Mouse (Mus musculus) lung, postnatal 0 days (tissue): ENCODE results near the gene Rpap3. TPM values are rescaled to one million over a fixed set of nuclear protein-coding genes. Genes with fewer than 3 reads are reported as not detected.
A peak's percentile ranks its signal among the peaks of the same experiment; 100 is the strongest.

Source experiments
- ATAC-seq: fragments of 200-750 bp; cut with Nextera tagmentation; 2 replicates; pipeline ENCODE4 v1.8.0; 2017; ENCODE audit warnings: moderate library complexity
- DNase-seq: peaks from one replicate; pipeline ENCODE4 v3.0.0-alpha.2; 2016; ENCODE audit warnings: low spot score
- H3K27ac ChIP-seq: fragments of 300-500 bp; sonication (generic); 2 replicates; pipeline ENCODE4 v1.5.1; 2014; ENCODE audit warnings: antibody characterized with exemption, mild to moderate bottlenecking, low read length, mixed read lengths
- H3K27me3 ChIP-seq: fragments of 300-500 bp; sonication (generic); replicated peaks from 2 replicates; pipeline ENCODE4 v1.6.1; 2014; ENCODE audit warnings: low read length, mixed read lengths; ENCODE audit not compliant: insufficient read depth
- H3K36me3 ChIP-seq: fragments of 300-500 bp; sonication (generic); 2 replicates; pipeline ENCODE4 v1.6.1; 2014; ENCODE audit warnings: low read length, mixed read lengths; ENCODE audit not compliant: insufficient read depth
- H3K4me1 ChIP-seq: fragments of 300-500 bp; sonication (generic); 2 replicates; pipeline ENCODE4 v1.6.1; 2014; ENCODE audit warnings: antibody characterized with exemption, low read depth, low read length, mixed read lengths; ENCODE audit not compliant: insufficient read depth
- H3K4me2 ChIP-seq: fragments of 300-500 bp; sonication (generic); replicated peaks from 2 replicates; pipeline ENCODE4 v1.6.1; 2014; ENCODE audit warnings: low read depth, mild to moderate bottlenecking, low read length, moderate library complexity, mixed read lengths
- H3K4me3 ChIP-seq: fragments of 300-500 bp; sonication (generic); 2 replicates; pipeline ENCODE4 v1.5.1; 2014; ENCODE audit warnings: low read depth, low read length
- H3K9ac ChIP-seq: fragments of 300-500 bp; sonication (generic); replicated peaks from 2 replicates; pipeline ENCODE4 v1.6.1; 2014; ENCODE audit warnings: low read depth, mild to moderate bottlenecking
- H3K9me3 ChIP-seq: fragments of 300-500 bp; sonication (generic); 2 replicates; pipeline ENCODE4 v1.6.1; 2016; ENCODE audit warnings: low read length, mixed read lengths
- CTCF ChIP-seq: IDR thresholded peaks from 2 replicates; pipeline ENCODE4 v1.5.1; 2016; ENCODE audit warnings: antibody characterized with exemption, mild to moderate bottlenecking
- EP300 ChIP-seq: IDR thresholded peaks from 2 replicates; pipeline ENCODE4 v1.6.1; 2016; ENCODE audit warnings: antibody characterized with exemption, mild to moderate bottlenecking, control low read depth
- WGBS: fragments of 180-500 bp; shearing (Covaris S2); extraction: QIAGEN DNeasy Blood & Tissue Kit; methylation state at CpG from one replicate; pipeline ENCODE4 v1.1.7; 2014; 5-methylcytosine and 5-hydroxymethylcytosine counted together
- polyA plus RNA-seq: library from polyadenylated mRNA; unstranded; fragments of >200 nt; fragmentation: Nextera tagmentation; extraction: Ambion mirVana; gene quantifications from 2 replicates; pipeline ENCODE4 v1.2.1, GENCODE M21; 2015

Gene Rpap3
- polyA plus RNA-seq, 1 experiment from 2014 or later: 14.3 TPM

DNA sequence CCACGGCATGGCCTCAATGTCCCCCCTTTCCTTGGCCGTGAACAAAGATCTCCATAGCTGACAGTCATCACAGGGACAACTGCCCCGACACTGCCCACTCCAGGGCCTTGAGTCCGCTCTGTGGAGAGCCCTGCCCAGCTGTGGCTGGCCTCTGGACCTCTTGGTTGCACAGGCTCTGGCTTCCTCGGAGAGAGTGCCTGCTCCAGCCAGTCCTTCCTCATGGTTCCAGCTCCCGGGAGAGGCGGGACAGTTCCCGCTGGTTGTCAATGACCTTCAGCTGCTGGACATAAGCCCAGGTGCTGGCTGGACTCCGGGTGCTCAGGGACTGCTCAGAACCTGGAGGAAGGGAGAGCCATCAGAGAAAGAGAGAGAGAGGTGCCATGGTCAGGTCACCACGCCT is 39.7 kb upstream of the Rpap3 start:
- no peak overlapping the region for H3K4me2 ChIP-seq
- H3K36me3 ChIP-seq: no peaks in the 10 kb centered on the region
- DNase-seq: no peak
- H3K4me1 ChIP-seq: no peaks in the 10 kb centered on the region
- no peaks in the 10 kb centered on the region for H3K27me3 ChIP-seq
- 50% methylated on average over 10 of the region's 10 CpGs for WGBS
- no peak overlapping the region for H3K4me3 ChIP-seq
- peak; percentile 22; the same call in 1 of the 2 replicates for ATAC-seq
- no peak overlapping the region for H3K27ac ChIP-seq
- no peaks in the 10 kb centered on the region for H3K9me3 ChIP-seq
- TF ChIP-seq CTCF (no peak), EP300 (no peak)
- no peak overlapping the region for H3K9ac ChIP-seq

DNA sequence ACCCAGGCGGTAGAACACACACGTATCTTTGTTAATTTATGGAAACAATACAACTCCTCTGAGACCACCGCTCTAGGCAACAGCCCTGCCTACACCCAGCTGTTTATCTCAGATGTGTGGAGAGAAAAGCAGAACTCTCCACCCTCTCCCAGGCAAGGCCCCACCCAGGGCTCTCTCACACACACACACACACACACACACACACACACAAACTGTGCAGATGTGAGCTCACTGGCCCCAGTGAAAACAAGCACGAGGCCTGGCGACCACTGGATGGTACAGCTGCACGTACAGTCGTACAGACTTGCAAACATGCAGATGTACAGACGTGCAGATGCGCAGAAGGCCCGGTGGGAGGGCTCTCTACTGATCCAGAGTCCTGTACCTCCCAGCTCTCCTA is 39.3 kb upstream of the Rpap3 start:
- TF ChIP-seq EP300 (no peak), CTCF (no peak)
- H3K27ac ChIP-seq: no peak overlapping the region
- no peak overlapping the region for H3K4me3 ChIP-seq
- no peak overlapping the region for H3K4me2 ChIP-seq
- no peaks in the 10 kb centered on the region for H3K4me1 ChIP-seq
- no peaks in the 10 kb centered on the region for H3K9me3 ChIP-seq
- no peak overlapping the region for H3K9ac ChIP-seq
- no peaks in the 10 kb centered on the region for H3K36me3 ChIP-seq
- WGBS: 75% methylated on average over 10 of the region's 10 CpGs
- ATAC-seq (peak; percentile 20; the same call in 1 of the 2 replicates), DNase-seq (peak; percentile 55)
- H3K27me3 ChIP-seq: no peaks in the 10 kb centered on the region

DNA sequence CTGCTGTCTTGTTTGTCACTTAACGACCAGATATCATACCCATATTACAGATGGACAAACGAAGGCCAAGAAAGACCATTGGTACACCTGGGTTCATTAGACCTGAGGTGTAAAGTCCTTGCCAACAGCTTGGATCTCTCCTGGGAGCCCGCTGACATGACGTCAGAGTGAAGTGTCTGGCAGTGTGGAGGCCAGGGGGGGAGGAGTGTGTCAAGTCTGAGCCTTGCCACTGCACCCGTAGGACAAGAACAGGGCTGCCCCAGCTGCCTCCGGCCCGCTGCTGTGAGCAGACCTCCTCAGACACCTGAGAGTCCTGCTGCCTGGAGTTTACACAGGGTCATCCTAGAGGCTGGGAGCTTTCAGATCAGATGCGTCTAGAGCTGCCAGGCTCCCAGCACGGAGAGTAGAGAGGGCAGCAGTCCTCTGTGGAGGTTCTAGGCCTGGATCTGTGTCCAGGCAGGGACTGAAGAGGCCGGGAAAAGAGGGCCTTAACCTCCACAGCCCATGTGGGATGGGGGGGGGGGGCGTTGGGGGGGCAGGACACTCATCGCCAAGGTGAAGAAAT is 38.4 kb upstream of the Rpap3 start:
- no peak overlapping the region for H3K4me3 ChIP-seq
- ATAC-seq: no peak
- no peak for TF ChIP-seq EP300
- TF ChIP-seq CTCF: no peak
- H3K36me3 ChIP-seq: no peaks in the 10 kb centered on the region
- H3K27me3 ChIP-seq: no peaks in the 10 kb centered on the region
- H3K4me1 ChIP-seq: no peaks in the 10 kb centered on the region
- DNase-seq: no peak
- WGBS: 53% methylated on average over 12 of the region's 12 CpGs
- no peak overlapping the region for H3K27ac ChIP-seq
- no peak overlapping the region for H3K9ac ChIP-seq
- H3K9me3 ChIP-seq: no peaks in the 10 kb centered on the region
- no peak overlapping the region for H3K4me2 ChIP-seq

DNA sequence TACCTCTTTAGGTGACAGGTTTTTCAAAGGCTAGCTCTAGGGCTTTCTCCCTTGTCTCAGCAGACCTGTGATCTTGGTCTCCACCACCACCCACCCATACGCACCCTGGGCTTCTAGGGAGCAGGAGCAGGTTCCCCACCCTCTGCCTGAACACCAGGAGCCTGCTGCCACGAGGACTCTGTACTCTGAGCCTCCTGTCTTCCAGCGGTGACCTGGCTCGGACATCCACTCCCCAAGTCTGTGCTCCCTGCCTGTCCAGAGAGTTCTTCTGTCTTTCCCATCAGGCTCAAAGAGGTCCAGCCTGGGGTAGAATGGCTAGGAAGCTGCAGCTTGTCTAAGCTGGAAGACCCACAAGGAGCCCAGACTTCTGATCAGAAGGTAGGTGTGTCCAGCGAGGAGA is 37.6 kb upstream of the Rpap3 start:
- no peak overlapping the region for H3K4me2 ChIP-seq
- H3K4me3 ChIP-seq: no peak overlapping the region
- H3K27ac ChIP-seq: no peak overlapping the region
- no peak for TF ChIP-seq CTCF
- no peak for TF ChIP-seq EP300
- no peak for ATAC-seq
- no peaks in the 10 kb centered on the region for H3K9me3 ChIP-seq
- DNase-seq: no peak
- H3K36me3 ChIP-seq: no peaks in the 10 kb centered on the region
- no peaks in the 10 kb centered on the region for H3K27me3 ChIP-seq
- H3K9ac ChIP-seq: no peak overlapping the region
- no peaks in the 10 kb centered on the region for H3K4me1 ChIP-seq
- WGBS: 80% methylated on average over 5 of the region's 5 CpGs

DNA sequence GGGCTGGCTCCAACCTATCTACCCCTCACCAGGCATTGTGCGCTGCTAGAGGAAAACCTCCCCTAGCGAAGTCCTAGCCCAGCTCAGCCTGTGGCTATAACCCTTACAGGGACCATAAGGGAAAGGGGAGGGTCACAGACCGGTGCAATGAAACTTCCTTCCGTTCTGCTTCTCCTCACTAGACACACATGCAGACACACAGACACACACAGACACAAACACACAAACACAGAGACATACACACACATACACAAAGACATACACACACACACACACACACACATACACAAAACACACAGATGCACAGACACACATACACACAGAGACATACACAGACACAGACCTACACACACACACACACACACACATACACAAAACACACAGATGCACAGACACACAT is 37.0 kb upstream of the Rpap3 start:
- no peaks in the 10 kb centered on the region for H3K9me3 ChIP-seq
- H3K9ac ChIP-seq: no peak overlapping the region
- 49% methylated on average over 4 of the region's 4 CpGs for WGBS

DNA sequence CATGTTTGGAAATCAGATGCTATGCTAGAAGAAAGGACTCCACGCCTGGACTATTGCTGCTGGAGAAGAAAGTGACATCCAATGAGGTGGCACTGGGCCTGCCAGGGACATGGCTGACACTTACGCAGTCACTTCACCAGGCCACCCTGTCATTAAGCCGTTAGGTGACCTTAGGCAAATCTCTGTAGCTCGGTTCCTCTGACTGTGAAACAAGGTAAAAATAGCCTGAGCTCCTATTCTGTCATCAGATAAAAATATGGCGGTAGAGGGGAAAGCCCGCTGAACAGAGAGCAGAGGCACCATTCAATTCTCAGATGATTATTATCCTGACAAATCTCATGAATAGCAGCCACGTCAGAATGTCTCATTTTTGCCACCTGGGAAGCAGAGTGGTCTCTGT is 36.4 kb upstream of the Rpap3 start:
- H3K9me3 ChIP-seq: no peaks in the 10 kb centered on the region
- no peak overlapping the region for H3K4me3 ChIP-seq
- H3K27me3 ChIP-seq: no peaks in the 10 kb centered on the region
- DNase-seq (no peak), ATAC-seq (no peak)
- 63% methylated on average over 7 of the region's 7 CpGs for WGBS
- no peak overlapping the region for H3K4me2 ChIP-seq
- no peak overlapping the region for H3K27ac ChIP-seq
- no peaks in the 10 kb centered on the region for H3K4me1 ChIP-seq
- H3K9ac ChIP-seq: no peak overlapping the region
- no peak for TF ChIP-seq CTCF
- no peak for TF ChIP-seq EP300
- H3K36me3 ChIP-seq: no peaks in the 10 kb centered on the region

More for the DNA sequence above, 37.0 kb upstream of the Rpap3 start:
- DNase-seq (no peak), ATAC-seq (no peak)
- no peak overlapping the region for H3K4me3 ChIP-seq
- H3K27ac ChIP-seq: no peak overlapping the region
- H3K27me3 ChIP-seq: no peaks in the 10 kb centered on the region
- no peaks in the 10 kb centered on the region for H3K4me1 ChIP-seq
- H3K36me3 ChIP-seq: no peaks in the 10 kb centered on the region
- H3K4me2 ChIP-seq: no peak overlapping the region
- TF ChIP-seq CTCF (no peak), EP300 (no peak)

DNA sequence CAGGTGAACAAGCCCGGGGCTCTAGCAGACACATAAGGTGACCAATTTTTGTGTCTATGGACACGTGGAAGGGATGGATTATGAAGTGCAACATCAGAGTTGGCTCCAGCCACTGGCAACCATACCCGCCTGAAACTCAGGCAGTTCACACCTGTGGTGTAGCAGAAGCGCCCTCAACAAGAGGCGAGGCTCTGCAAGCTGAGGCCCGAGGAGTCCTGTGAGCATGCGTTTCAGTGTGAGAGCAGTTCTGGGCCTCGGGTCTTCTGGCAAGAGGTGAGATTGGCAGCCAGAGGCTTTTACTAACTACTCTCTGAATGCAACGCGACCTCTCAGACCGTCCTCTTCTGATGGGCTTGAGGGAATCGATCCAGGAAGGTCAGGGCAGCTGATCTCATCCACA is 36.0 kb upstream of the Rpap3 start:
- WGBS: 71% methylated on average over 12 of the region's 12 CpGs
- no peaks in the 10 kb centered on the region for H3K36me3 ChIP-seq
- ATAC-seq: no peak

More for the DNA sequence above, 36.0 kb upstream of the Rpap3 start:
- H3K27me3 ChIP-seq: no peaks in the 10 kb centered on the region
- no peak overlapping the region for H3K9ac ChIP-seq
- no peak overlapping the region for H3K4me3 ChIP-seq
- no peak overlapping the region for H3K27ac ChIP-seq
- DNase-seq: no peak
- TF ChIP-seq CTCF: no peak
- no peak for TF ChIP-seq EP300
- H3K4me1 ChIP-seq: no peaks in the 10 kb centered on the region
- no peak overlapping the region for H3K4me2 ChIP-seq
- no peaks in the 10 kb centered on the region for H3K9me3 ChIP-seq
